Mouse (Mus musculus) hindbrain, postnatal 0 days (tissue): ENCODE data around the gene Rbm5. TPM values are rescaled to one million over a fixed set of nuclear protein-coding genes. Genes with fewer than 3 reads are reported as not detected.
A peak's percentile ranks its signal among the peaks of the same experiment; 100 is the strongest.

ENCODE experiments used
- ATAC-seq: fragments of 200-750 bp; cut with Nextera tagmentation; 2 replicates; pipeline ENCODE4 v1.8.0; 2017; ENCODE audit warnings: mild to moderate bottlenecking, moderate TSS enrichment, moderate library complexity
- DNase-seq: peaks from one replicate; pipeline ENCODE4 v3.0.0-alpha.2; 2015; ENCODE audit warnings: low spot score
- H3K27ac ChIP-seq: fragments of 300-500 bp; sonication (generic); 2 replicates; pipeline ENCODE4 v1.5.1; 2014; ENCODE audit warnings: mild to moderate bottlenecking
- H3K27me3 ChIP-seq: fragments of 300-500 bp; sonication (generic); 2 replicates; pipeline ENCODE4 v1.6.1; 2014; ENCODE audit warnings: low read length, mixed read lengths; ENCODE audit not compliant: insufficient read depth
- H3K36me3 ChIP-seq: fragments of 300-500 bp; sonication (generic); 2 replicates; pipeline ENCODE4 v1.6.1; 2014; ENCODE audit warnings: low read length, mixed read lengths; ENCODE audit not compliant: insufficient read depth
- H3K4me1 ChIP-seq: fragments of 300-500 bp; sonication (generic); 2 replicates; pipeline ENCODE4 v1.6.1; 2014; ENCODE audit warnings: antibody characterized with exemption, low read length, mixed read lengths; ENCODE audit not compliant: insufficient read depth
- H3K4me2 ChIP-seq: fragments of 300-500 bp; sonication (generic); 2 replicates; pipeline ENCODE4 v1.6.1; 2014; ENCODE audit warnings: low read depth, mild to moderate bottlenecking, low read length, moderate library complexity, mixed read lengths
- H3K4me3 ChIP-seq: fragments of 300-500 bp; sonication (generic); 2 replicates; pipeline ENCODE4 v1.5.1; 2014; ENCODE audit warnings: low read length
- H3K9ac ChIP-seq: fragments of 300-500 bp; sonication (generic); replicated peaks from 2 replicates; pipeline ENCODE4 v1.6.1; 2014; ENCODE audit warnings: mild to moderate bottlenecking, low read length, moderate library complexity, mixed read lengths
- H3K9me3 ChIP-seq: fragments of 300-500 bp; sonication (generic); 2 replicates; pipeline ENCODE4 v1.6.1; 2016; ENCODE audit warnings: low read length, mixed read lengths
- CTCF ChIP-seq: IDR thresholded peaks from 2 replicates; pipeline ENCODE4 v1.5.1; 2016; ENCODE audit warnings: antibody characterized with exemption, control low read depth, low read depth
- WGBS: fragments of 180-500 bp; shearing (Covaris S2); extraction: QIAGEN DNeasy Blood & Tissue Kit; methylation state at CpG from one replicate; pipeline ENCODE4 v1.1.7; 2014; 5-methylcytosine and 5-hydroxymethylcytosine counted together
- polyA plus RNA-seq: library from polyadenylated mRNA; unstranded; fragments of >200 nt; fragmentation: Nextera tagmentation; extraction: Ambion mirVana; gene quantifications from 2 replicates; pipeline ENCODE4 v1.2.1, GENCODE M21; 2015
- total RNA-seq: library from RNA; depleted of rRNA; stranded (reverse); fragments of >200 nt; gene quantifications from 2 replicates; pipeline ENCODE4 v1.2.3, GENCODE M21; 2014

The Rbm5 gene
- total and polyA plus RNA-seq, 2 experiments from 2014 or later = 142 to 149 TPM

DNA sequence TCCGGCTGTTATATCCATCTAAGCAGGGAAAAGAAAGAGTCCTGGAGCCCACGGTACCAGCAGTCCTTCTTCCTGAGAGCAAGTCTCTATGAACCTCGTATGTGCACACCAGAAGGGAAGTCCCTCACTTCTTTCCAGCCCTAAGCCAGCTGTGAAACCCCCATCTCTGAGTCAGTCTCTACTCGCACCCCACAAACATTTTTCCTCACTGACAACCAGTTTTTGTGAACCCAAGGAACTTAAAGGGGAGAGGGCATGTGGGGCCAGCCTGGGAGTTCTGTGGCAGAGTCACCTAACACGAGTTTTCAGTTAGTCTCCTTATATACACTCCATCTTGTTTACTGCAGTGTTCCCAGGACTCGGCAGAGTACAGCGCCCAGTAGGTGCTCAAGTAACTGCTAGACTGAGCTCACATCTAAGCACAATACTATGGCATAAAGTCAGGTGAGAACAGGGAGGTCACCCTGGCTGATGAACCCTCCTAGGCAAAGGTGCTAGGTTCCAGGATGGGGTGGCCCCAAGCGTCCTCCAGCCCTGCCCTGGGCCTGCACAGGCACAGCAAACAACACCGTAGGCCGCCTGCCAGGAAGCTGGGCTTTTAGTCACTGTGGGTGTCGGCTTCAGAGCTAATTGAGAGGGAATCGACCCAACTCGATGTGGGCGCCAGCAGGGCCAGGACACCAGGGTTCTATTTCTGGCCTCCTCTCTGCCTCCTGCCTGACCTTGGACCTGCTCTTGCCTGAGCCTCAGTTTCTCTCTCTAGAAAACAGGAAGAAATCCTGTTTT lies 67.3 kb downstream of the Rbm5 start:
- H3K9ac ChIP-seq = no peak overlapping the region

GRCm38 (mm10) chr9:107702606-107703185 lies 68.1 kb downstream of the Rbm5 start:
- no peak overlapping the region for H3K4me3 ChIP-seq
- no peaks in the 10 kb centered on the region for H3K36me3 ChIP-seq
- no peak for TF ChIP-seq CTCF
- H3K4me2 ChIP-seq = no peak overlapping the region
- H3K27ac ChIP-seq = peak overlapping the region; percentile 38; the same call in 1 of the 2 replicates
- peaks cover 47% of the 10 kb centered on the region for H3K4me1 ChIP-seq
- DNase-seq = peak; percentile 62
- no peaks in the 10 kb centered on the region for H3K9me3 ChIP-seq
- no peak overlapping the region for H3K9ac ChIP-seq
- H3K27me3 ChIP-seq = no peaks in the 10 kb centered on the region
- WGBS = 50% methylated on average over 3 of the region's 3 CpGs
- peak; percentile 21; the same call in 1 of the 2 replicates for ATAC-seq

More for the DNA sequence above, 67.3 kb downstream of the Rbm5 start:
- H3K27me3 ChIP-seq = no peaks in the 10 kb centered on the region
- peaks cover 43% of the 10 kb centered on the region for H3K4me1 ChIP-seq
- ATAC-seq (no peak), DNase-seq (no peak)
- no peak overlapping the region for H3K4me2 ChIP-seq
- 51% methylated on average over 14 of the region's 14 CpGs for WGBS
- no peaks in the 10 kb centered on the region for H3K9me3 ChIP-seq
- peak overlapping the region; percentile 38; the same call in 1 of the 2 replicates for H3K27ac ChIP-seq
- no peak overlapping the region for H3K4me3 ChIP-seq
- no peak for TF ChIP-seq CTCF
- H3K36me3 ChIP-seq = no peaks in the 10 kb centered on the region

DNA sequence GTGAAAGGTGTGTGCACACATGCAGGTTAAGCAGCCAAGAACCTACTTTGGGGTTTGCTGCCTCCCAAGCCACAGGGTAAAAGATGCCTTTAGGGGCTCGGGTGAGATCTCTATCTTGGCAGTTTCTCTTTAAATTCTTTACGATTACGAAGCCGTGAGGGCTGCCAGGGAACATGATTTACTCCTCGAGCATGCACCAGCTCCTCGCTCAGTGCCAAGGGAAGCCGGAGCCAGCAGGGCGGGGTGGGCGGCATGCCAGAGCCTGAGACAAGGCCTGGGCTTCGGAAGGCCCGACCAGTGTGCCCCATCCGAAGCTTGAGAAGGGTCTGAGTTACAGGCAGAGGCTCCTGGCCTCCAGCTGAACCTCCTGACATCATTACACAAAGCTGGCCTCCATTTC lies 69.2 kb downstream of the Rbm5 start:
- Histone ChIP-seq H3K9me3 (no peaks in the 10 kb centered on the region), H3K4me3 (no peak overlapping the region), H3K36me3 (no peaks in the 10 kb centered on the region), H3K4me2 (no peak overlapping the region), H3K27ac (peak overlapping the region; percentile 57; the same call in 1 of the 2 replicates), H3K4me1 (peaks cover 47% of the 10 kb centered on the region), H3K27me3 (no peaks in the 10 kb centered on the region), H3K9ac (no peak overlapping the region)
- peak; percentile 90 for DNase-seq
- no peak for TF ChIP-seq CTCF
- peak; percentile 58 for ATAC-seq
- WGBS = 34% methylated on average over 12 of the region's 12 CpGs

- 24% methylated on average over 6 of the region's 6 CpGs for WGBS
- no peaks in the 10 kb centered on the region for H3K27me3 ChIP-seq
- DNase-seq = peak; percentile 58
- no peak overlapping the region for H3K4me3 ChIP-seq
- H3K27ac ChIP-seq = peak overlapping the region; percentile 52; the same call in 1 of the 2 replicates
- TF ChIP-seq CTCF = no peak
- peaks cover 47% of the 10 kb centered on the region for H3K4me1 ChIP-seq
- no peaks in the 10 kb centered on the region for H3K36me3 ChIP-seq
- no peaks in the 10 kb centered on the region for H3K9me3 ChIP-seq
- no peak overlapping the region; the same call in 1 of the 2 replicates for H3K9ac ChIP-seq
- H3K4me2 ChIP-seq = no peak overlapping the region
- ATAC-seq = peak; percentile 61
Observed at GRCm38 (mm10) chr9:107700114-107700571, 70.7 kb downstream of the Rbm5 start.

- no peak overlapping the region for H3K4me3 ChIP-seq
- H3K4me1 ChIP-seq = peaks cover 47% of the 10 kb centered on the region
- no peak overlapping the region; the same call in 1 of the 2 replicates for H3K4me2 ChIP-seq
- H3K9ac ChIP-seq = no peak overlapping the region
- peak overlapping the region; percentile 52; the same call in 1 of the 2 replicates for H3K27ac ChIP-seq
- H3K27me3 ChIP-seq = no peaks in the 10 kb centered on the region
- no peaks in the 10 kb centered on the region for H3K36me3 ChIP-seq
- no peak for ATAC-seq
- TF ChIP-seq CTCF = no peak
- 18% methylated on average over 9 of the region's 9 CpGs for WGBS
- no peak for DNase-seq
- no peaks in the 10 kb centered on the region for H3K9me3 ChIP-seq
Observed at GRCm38 (mm10) chr9:107699376-107699980, 71.3 kb downstream of the Rbm5 start.

GRCm38 (mm10) chr9:107698611-107699190 lies 72.1 kb downstream of the Rbm5 start:
- Histone ChIP-seq H3K27ac (no peak overlapping the region), H3K4me1 (peaks cover 47% of the 10 kb centered on the region), H3K9ac (no peak overlapping the region), H3K4me3 (no peak overlapping the region), H3K4me2 (no peak overlapping the region), H3K36me3 (no peaks in the 10 kb centered on the region), H3K9me3 (no peaks in the 10 kb centered on the region), H3K27me3 (no peaks in the 10 kb centered on the region)
- TF ChIP-seq CTCF = peak; percentile 31
- DNase-seq (no peak), ATAC-seq (no peak)
- 28% methylated on average over 14 of the region's 14 CpGs for WGBS
